Mouse (Mus musculus) embryonic stem cell, embryonic (primary cell): ENCODE measurements at regions not wholly inside any gene's neighbourhood (a gene's known extent, or its start where the extent isn't known, plus 50 kb on each side); places are given as distances from the start of the nearest gene placed in this dataset.

Experiments used
- CTCF ChIA-PET, 4 experiments: fragments of 300-600 bp in 2 of 4; fragments of 350-600 bp in 2 of 4; sonication (Branson Sonifier 250); formaldehyde crosslinking; loops; one replicate each; lab custom pipeline; 2022; ENCODE audit warnings: inconsistent platforms in 2 of 4; lab: Charles Lee
- POLR2A ChIA-PET, 4 experiments: fragments of 300-600 bp in 2 of 4; fragments of 350-600 bp in 2 of 4; sonication (Branson Sonifier 250); formaldehyde crosslinking; loops; one replicate each; lab custom pipeline; 2022; ENCODE audit warnings: antibody characterized with exemption in 4 of 4, inconsistent platforms in 1 of 4; lab: Charles Lee

DNA sequence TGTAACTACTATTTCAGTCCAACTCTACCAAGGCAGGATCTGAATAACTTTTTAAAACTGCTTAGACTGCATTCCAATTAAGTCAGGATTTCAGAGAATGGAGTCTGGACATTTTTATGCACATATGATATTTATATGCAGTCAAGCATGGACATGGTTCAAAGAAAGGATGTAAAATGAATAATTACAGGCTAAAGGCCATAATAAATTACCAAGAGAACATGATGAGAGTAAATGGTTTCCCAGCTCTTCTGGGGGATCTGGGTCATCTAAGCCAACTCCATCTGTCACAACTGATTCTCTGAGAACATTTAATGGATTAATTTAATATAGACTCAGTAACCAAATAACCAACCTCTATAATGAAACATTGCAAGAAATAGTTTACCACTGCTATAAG lies 77.9 kb upstream of the P3h2 start:
- POLR2A ChIA-PET = no interaction called here

GRCm38 (mm10) chr16:26181716-26182115 lies 76.1 kb upstream of the P3h2 start:
- ChIA-PET POLR2A (no interaction called here), CTCF (no interaction called here)

More for the DNA sequence above, 77.9 kb upstream of the P3h2 start:
- CTCF ChIA-PET = no interaction called here

GRCm38 (mm10) chr16:26171441-26171840 lies 65.9 kb upstream of the P3h2 start:
- CTCF ChIA-PET = no interaction called here
- POLR2A ChIA-PET = no interaction called here

GRCm38 (mm10) chr16:26169382-26169781 lies 63.8 kb upstream of the P3h2 start:
- POLR2A ChIA-PET = no interaction called here
- CTCF ChIA-PET = no interaction called here

DNA sequence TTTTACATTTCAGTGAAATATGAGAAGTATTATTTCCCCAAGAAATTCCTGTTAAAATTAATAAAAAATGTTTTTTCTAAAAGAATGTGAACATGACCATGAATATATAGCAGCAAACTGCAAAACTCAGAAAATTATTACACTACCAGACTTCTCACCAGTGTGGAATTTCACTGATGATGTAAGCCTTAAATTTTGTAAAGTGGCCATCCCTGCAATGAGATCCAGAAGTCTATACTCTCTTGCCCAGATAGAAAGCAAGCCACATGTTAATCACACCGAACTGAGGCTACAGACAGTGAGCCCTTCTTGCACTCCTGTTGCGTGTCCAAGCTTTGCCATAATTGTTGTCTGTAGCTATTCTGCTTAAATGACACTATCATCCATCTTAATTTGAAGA lies 62.6 kb upstream of the P3h2 start:
- ChIA-PET POLR2A (no interaction called here), CTCF (no interaction called here)

DNA sequence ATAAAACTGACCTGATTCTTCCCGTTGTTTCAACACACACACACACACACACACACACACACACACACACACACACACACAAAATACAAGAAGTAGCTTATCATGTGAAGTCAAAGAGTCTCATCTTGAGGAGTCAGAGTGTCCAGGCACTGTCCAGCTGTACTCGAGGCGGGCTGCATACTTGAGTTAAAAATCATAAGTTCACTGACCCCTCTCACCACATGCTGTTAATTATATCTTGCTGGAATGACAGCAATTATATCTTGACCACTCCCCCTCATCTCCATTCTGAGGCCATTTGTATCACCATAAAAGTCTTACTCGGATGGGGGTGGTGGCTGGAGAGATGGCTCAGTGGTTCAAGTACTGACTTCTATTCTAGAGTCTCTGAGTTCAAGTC lies 58.5 kb upstream of the P3h2 start:
- CTCF ChIA-PET = no interaction called here
- POLR2A ChIA-PET = no interaction called here

DNA sequence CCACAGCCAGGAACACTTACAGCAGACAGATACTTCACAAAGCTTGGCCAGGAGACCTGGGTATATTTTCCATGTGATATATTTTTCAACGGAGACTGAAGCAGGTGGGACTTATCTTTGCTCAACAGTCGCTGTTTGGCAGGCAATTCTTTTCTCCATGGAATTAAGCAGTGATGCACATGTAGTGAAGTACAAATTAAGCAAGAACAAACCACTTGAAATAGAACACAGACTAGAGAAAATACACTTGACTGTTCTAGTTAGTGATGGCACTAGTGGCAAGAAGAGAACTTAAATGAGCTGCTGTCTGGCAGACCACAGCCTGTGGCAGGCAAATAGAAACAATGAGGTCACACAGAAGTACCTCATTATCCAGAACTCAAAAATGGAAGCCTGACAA lies 57.8 kb upstream of the P3h2 start:
- ChIA-PET CTCF (no interaction called here), POLR2A (no interaction called here)

- ChIA-PET POLR2A (no interaction called here), CTCF (interaction anchor here in 1 of 4 experiments (0.5 kb wide), 1 partner anchor 1769 kb away, joined by 7 read pairs; no protein-coding TSS in a partner anchor)
These were observed 52.0 kb upstream of the P3h2 start for GRCm38 (mm10) chr16:26157606-26158005.
